Mouse (Mus musculus): Measurements from ENCODE around the gene Gstp1. TPM values are rescaled to one million over a fixed set of nuclear protein-coding genes. Genes with fewer than 3 reads are reported as not detected.
"Not testable (repeated sequence)": the region's sequence is repeated elsewhere in the genome, so short reads cannot be mapped to it uniquely, and the experiment has no call there.

Gstp1 gene
- polyA plus RNA-seq, 1 experiment from 2014 or later: 810 TPM

DNA sequence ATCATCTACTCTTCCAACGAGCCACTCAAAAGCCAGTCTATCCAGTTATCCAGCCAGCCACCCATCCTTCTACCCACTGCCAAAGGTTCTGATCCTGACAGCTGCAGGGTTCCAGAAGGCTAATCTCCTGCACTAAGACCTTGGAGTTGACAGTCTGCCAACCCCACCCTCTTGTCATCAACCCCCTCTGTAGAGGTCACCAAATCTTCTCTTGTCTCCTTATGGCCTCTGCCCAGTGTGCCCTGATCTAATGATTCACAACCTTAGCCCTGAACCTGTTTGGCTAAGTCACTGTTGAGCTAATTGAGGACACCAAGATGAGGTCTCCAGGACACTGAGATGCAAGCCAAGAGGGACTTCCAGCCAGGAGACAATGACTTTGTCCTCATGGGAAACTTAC, 41.8 kb upstream of the Gstp1 start:
- 66% methylated on average over 1 of the region's 1 CpGs for WGBS
- Histone ChIP-seq H3K4me3 (ENCODE audit: low read depth, low read length) (no peak overlapping the region), H3K27me3 (replicated peaks; ENCODE audit: control insufficient read depth, insufficient read depth, low read length) (no peaks in the 10 kb centered on the region), H3K9me3 (ENCODE audit: control insufficient read depth, low read length) (no peaks in the 10 kb centered on the region), H3K36me3 (ENCODE audit: control insufficient read depth, insufficient read depth, low read length) (no peaks in the 10 kb centered on the region), H3K4me1 (replicated peaks; ENCODE audit: control insufficient read depth, insufficient read depth, low read length) (no peaks in the 10 kb centered on the region), H3K4me2 (ENCODE audit: low read length) (no peak overlapping the region), H3K9ac (ENCODE audit: low read length) (no peak overlapping the region), H3K27ac (ENCODE audit: low read depth) (no peak overlapping the region)
- ATAC-seq (replicated peaks; ENCODE audit: low FRiP score, low TSS enrichment, low read depth) (no peak), DNase-seq (ENCODE audit: low spot score) (no peak)

DNA sequence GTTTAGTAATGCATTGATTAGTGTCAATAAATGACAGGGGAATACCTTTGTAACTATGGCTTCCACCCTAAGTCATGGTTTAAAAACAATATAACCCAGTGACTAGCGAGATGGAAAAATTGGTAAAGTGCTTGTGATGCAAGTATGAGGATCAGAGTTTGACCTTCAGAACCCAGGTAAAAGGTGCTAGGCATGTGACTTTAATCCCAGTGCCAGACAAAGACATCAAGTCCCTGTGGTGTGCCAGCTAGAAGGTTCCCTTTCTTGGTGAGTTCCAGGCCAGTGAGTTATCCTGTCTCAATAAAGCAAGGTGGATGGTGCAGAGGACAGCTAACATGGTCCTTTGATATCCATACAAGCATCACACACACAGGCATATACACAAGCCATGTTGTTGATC, 37.7 kb upstream of the Gstp1 start:
- no peak overlapping the region for H3K4me2 ChIP-seq (ENCODE audit: low read length)
- no peaks in the 10 kb centered on the region for H3K4me1 ChIP-seq (replicated peaks; ENCODE audit: control insufficient read depth, insufficient read depth, low read length)
- 91% methylated on average over 1 of the region's 1 CpGs for WGBS
- H3K27me3 ChIP-seq (replicated peaks; ENCODE audit: control insufficient read depth, insufficient read depth, low read length): no peaks in the 10 kb centered on the region
- H3K9me3 ChIP-seq (ENCODE audit: control insufficient read depth, low read length): no peaks in the 10 kb centered on the region
- DNase-seq (ENCODE audit: low spot score) (no peak), ATAC-seq (replicated peaks; ENCODE audit: low FRiP score, low TSS enrichment, low read depth) (no peak)
- no peak overlapping the region for H3K4me3 ChIP-seq (ENCODE audit: low read depth, low read length)
- H3K27ac ChIP-seq (ENCODE audit: low read depth): no peak overlapping the region
- H3K36me3 ChIP-seq (ENCODE audit: control insufficient read depth, insufficient read depth, low read length): no peaks in the 10 kb centered on the region
- no peak overlapping the region for H3K9ac ChIP-seq (ENCODE audit: low read length)

DNA sequence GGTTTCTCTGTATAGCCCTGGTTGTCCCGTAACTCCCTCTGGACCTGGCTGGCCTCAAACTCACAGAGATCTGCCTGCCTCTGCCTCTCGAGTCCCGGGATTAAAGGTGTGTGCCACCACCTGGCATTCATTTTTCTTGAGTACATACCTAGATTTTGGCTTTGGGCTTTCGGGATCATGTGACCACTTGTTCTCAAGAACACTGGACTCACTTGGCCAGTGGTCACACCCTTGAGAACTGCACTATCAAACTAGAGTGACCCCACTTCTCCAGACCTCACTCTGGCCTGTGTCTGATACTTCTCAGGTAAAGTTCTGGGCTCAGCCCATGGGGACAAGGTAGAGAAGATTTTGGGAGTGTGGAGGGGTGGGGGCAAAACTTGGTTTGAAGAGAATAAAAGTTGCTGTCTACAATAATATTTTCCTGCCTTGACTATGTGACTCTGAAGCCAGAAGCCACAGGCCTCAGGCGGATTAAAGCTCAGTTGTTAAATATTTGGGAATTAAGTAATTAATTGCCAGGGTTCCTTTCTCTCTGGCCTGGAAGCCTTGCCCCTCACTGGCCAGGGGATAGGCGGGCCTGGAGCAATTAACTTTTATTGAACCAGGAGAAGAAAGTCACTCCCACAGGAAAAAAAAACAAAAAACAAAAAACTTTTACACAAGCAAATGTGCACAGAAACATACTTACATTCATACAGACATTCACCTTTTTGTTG, 35.1 kb upstream of the Gstp1 start:
- Histone ChIP-seq H3K4me3 (ENCODE audit: low read depth, low read length) (no peak overlapping the region), H3K4me1 (replicated peaks; ENCODE audit: control insufficient read depth, insufficient read depth, low read length) (no peaks in the 10 kb centered on the region), H3K4me2 (ENCODE audit: low read length) (no peak overlapping the region), H3K9ac (ENCODE audit: low read length) (no peak overlapping the region), H3K27me3 (replicated peaks; ENCODE audit: control insufficient read depth, insufficient read depth, low read length) (no peaks in the 10 kb centered on the region), H3K27ac (ENCODE audit: low read depth) (no peak overlapping the region), H3K9me3 (ENCODE audit: control insufficient read depth, low read length) (no peaks in the 10 kb centered on the region), H3K36me3 (ENCODE audit: control insufficient read depth, insufficient read depth, low read length) (no peaks in the 10 kb centered on the region)
- no peak for DNase-seq (ENCODE audit: low spot score)
- ATAC-seq (replicated peaks; ENCODE audit: low FRiP score, low TSS enrichment, low read depth): no peak
- WGBS: 74% methylated on average over 6 of the region's 6 CpGs

DNA sequence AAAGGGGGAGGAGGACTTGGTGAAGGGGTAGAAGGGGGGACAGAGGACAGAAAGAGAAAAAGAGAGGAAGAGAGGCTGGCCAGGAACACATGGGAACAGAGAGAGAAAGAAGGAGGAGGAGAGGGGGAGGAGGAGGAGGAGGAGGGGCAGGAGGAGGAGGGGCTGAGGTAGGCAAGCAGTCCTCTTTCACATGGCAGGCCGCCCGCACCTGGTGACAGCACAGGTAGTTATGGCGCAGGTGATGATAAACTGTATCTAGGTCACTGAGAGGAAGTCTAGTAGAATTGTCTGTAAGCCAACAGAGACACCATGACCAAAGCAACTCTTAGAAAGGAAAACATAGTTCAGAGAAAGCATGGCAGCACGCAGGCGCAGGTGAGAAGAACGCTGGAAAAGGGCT, 33.6 kb upstream of the Gstp1 start:
- H3K27ac ChIP-seq (ENCODE audit: low read depth): no peak overlapping the region
- H3K36me3 ChIP-seq (ENCODE audit: control insufficient read depth, insufficient read depth, low read length): no peaks in the 10 kb centered on the region
- no peak overlapping the region for H3K9ac ChIP-seq (ENCODE audit: low read length)
- H3K4me2 ChIP-seq (ENCODE audit: low read length): no peak overlapping the region
- H3K4me3 ChIP-seq (ENCODE audit: low read depth, low read length): no peak overlapping the region
- no peaks in the 10 kb centered on the region for H3K4me1 ChIP-seq (replicated peaks; ENCODE audit: control insufficient read depth, insufficient read depth, low read length)
- DNase-seq (ENCODE audit: low spot score) (no peak), ATAC-seq (replicated peaks; ENCODE audit: low FRiP score, low TSS enrichment, low read depth) (no peak)
- 88% methylated on average over 6 of the region's 6 CpGs for WGBS
- no peaks in the 10 kb centered on the region for H3K9me3 ChIP-seq (ENCODE audit: control insufficient read depth, low read length)
- no peaks in the 10 kb centered on the region for H3K27me3 ChIP-seq (replicated peaks; ENCODE audit: control insufficient read depth, insufficient read depth, low read length)

DNA sequence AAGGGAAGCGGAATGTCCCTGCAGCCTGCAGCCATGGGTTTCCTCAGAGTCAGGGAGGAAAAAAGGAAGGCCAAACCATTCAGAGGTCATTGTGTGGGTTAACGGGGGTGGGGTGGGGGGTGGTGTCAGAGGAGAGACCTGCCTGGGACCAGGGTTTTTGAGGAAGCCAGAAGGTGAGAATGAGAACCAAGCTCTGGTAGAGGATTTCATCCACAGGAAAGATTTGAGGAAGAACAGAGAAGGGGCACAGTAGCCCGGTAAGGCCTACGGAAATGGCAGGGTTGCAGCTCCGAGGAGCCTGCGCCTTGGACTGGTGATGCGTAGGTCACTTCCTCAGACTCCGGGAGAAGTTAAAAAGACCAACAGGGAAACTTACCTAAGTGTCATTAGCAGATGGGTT, 33.0 kb upstream of the Gstp1 start:
- no peak overlapping the region for H3K4me2 ChIP-seq (ENCODE audit: low read length)
- no peaks in the 10 kb centered on the region for H3K27me3 ChIP-seq (replicated peaks; ENCODE audit: control insufficient read depth, insufficient read depth, low read length)
- H3K36me3 ChIP-seq (ENCODE audit: control insufficient read depth, insufficient read depth, low read length): no peaks in the 10 kb centered on the region
- H3K27ac ChIP-seq (ENCODE audit: low read depth): no peak overlapping the region
- H3K4me1 ChIP-seq (replicated peaks; ENCODE audit: control insufficient read depth, insufficient read depth, low read length): no peaks in the 10 kb centered on the region
- no peak overlapping the region for H3K9ac ChIP-seq (ENCODE audit: low read length)
- ATAC-seq (replicated peaks; ENCODE audit: low FRiP score, low TSS enrichment, low read depth) (no peak), DNase-seq (ENCODE audit: low spot score) (no peak)
- WGBS: 80% methylated on average over 8 of the region's 8 CpGs
- no peak overlapping the region for H3K4me3 ChIP-seq (ENCODE audit: low read depth, low read length)
- no peaks in the 10 kb centered on the region for H3K9me3 ChIP-seq (ENCODE audit: control insufficient read depth, low read length)

DNA sequence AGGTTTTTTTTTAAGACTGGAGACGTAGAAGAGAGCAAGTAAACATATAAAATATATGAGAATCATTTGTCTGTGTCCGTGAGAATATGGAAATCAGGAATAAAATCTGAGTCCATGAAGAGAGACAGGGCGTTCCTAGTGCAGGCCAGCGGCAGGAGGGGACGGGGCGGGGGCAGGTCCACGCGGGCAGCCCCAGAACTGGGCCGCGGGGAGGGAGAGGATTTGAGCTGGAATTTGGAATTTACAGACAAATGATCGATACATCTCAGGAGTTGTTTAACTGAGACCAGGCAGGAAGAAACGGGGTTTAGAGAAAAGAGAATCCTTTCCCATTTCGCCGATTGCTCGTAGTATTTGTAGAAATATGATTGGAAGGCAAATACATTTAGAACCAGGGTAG, 32.5 kb upstream of the Gstp1 start:
- no peak for ATAC-seq (replicated peaks; ENCODE audit: low FRiP score, low TSS enrichment, low read depth)
- Histone ChIP-seq H3K4me3 (ENCODE audit: low read depth, low read length) (no peak overlapping the region), H3K9me3 (ENCODE audit: control insufficient read depth, low read length) (no peaks in the 10 kb centered on the region), H3K36me3 (ENCODE audit: control insufficient read depth, insufficient read depth, low read length) (no peaks in the 10 kb centered on the region), H3K4me2 (ENCODE audit: low read length) (no peak overlapping the region), H3K27ac (ENCODE audit: low read depth) (no peak overlapping the region), H3K9ac (ENCODE audit: low read length) (no peak overlapping the region), H3K4me1 (replicated peaks; ENCODE audit: control insufficient read depth, insufficient read depth, low read length) (no peaks in the 10 kb centered on the region), H3K27me3 (replicated peaks; ENCODE audit: control insufficient read depth, insufficient read depth, low read length) (no peaks in the 10 kb centered on the region)
- DNase-seq (ENCODE audit: low spot score): no peak
- 60% methylated on average over 15 of the region's 15 CpGs for WGBS

DNA sequence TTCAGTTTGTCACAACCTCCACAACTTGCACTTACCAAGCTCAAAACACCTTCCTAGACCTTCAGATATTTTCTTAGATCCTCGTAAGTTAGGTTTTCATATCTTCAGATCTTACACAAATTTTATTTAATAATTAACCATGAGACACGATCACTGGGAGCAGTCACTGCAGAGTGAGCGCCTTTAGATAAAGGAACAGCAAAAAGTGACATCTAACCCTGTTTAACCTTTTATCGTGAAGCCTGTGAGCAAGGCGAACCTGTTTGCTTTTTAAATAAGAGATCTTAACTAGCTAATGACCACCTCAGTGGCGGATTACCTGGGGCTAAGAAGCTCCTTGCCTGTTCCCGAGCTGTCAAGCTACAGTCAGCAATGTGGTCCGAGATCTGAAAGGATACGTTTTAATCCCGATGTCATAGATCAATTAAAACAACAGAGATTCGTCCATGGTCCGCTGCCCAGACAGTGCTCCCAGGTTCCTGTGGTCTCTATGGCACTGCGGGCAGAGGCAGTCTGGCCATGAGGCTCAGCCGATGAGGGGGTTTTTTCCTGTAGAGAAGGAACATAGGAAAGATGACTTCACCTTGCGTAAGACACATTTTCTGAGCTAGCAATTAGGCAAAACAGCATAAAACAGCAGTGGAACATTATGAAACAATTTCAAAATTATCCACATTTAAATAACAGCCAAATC, 31.1 kb upstream of the Gstp1 start:
- no peaks in the 10 kb centered on the region for H3K9me3 ChIP-seq (ENCODE audit: control insufficient read depth, low read length)
- WGBS: 70% methylated on average over 15 of the region's 15 CpGs
- no peak for DNase-seq (ENCODE audit: low spot score)
- H3K4me1 ChIP-seq (replicated peaks; ENCODE audit: control insufficient read depth, insufficient read depth, low read length): no peaks in the 10 kb centered on the region
- H3K4me2 ChIP-seq (ENCODE audit: low read length): peak overlapping the region; percentile 12; the same call in 1 of the 2 replicates
- ATAC-seq (replicated peaks; ENCODE audit: low FRiP score, low TSS enrichment, low read depth): no peak
- H3K9ac ChIP-seq (ENCODE audit: low read length): no peak overlapping the region
- H3K27ac ChIP-seq (ENCODE audit: low read depth): no peak overlapping the region
- H3K4me3 ChIP-seq (ENCODE audit: low read depth, low read length): no peak overlapping the region
- H3K27me3 ChIP-seq (replicated peaks; ENCODE audit: control insufficient read depth, insufficient read depth, low read length): no peaks in the 10 kb centered on the region
- H3K36me3 ChIP-seq (ENCODE audit: control insufficient read depth, insufficient read depth, low read length): no peaks in the 10 kb centered on the region

DNA sequence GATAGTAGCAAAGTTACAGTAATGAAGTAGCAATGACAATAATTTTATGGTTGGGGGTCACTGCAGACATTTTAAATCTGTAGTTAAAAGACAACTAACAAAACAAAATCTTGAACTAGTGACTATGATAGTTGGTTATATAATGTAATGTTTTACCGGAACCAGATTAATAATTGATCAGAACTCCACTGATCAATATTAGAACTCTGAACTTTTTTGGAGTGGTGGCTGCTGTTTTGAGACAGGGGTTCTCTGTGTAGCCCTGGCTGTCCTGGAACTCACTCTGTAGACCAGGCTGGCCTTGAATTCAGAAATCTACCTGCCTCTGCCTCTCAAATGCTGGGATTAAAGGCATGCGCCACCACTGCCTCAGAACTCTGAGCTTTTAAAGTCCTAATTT, 30.5 kb upstream of the Gstp1 start:
- DNase-seq (ENCODE audit: low spot score); H3K4me2 ChIP-seq (ENCODE audit: low read length): not testable (repeated sequence)
- 89% methylated on average over 2 of the region's 2 CpGs for WGBS

DNA sequence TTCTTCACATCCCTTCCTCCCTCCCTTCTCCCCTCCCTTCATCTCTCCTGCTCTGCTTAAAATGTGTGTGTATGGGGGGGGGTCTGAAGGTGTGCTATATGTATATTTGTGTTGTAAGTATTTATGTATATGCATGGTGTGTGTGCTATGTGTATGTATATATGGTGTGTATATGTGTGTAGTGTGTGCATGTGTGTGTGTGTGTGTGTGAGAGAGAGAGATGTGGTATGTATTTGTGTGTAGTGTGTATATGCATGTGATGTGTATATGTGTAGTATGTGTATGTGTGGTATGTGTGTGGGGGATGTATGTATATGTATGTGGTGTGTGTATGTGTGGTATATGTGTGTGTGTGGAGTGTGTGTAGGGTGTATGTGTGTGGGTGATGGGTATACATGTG, 29.1 kb upstream of the Gstp1 start:
- Histone ChIP-seq H3K36me3 (ENCODE audit: control insufficient read depth, insufficient read depth, low read length) (no peaks in the 10 kb centered on the region), H3K4me2 (ENCODE audit: low read length) (no peak overlapping the region), H3K9ac (ENCODE audit: low read length) (no peak overlapping the region), H3K9me3 (ENCODE audit: control insufficient read depth, low read length) (no peaks in the 10 kb centered on the region), H3K27ac (ENCODE audit: low read depth) (no peak overlapping the region), H3K27me3 (replicated peaks; ENCODE audit: control insufficient read depth, insufficient read depth, low read length) (no peaks in the 10 kb centered on the region), H3K4me1 (replicated peaks; ENCODE audit: control insufficient read depth, insufficient read depth, low read length) (no peaks in the 10 kb centered on the region), H3K4me3 (ENCODE audit: low read depth, low read length) (no peak overlapping the region)
- ATAC-seq (replicated peaks; ENCODE audit: low FRiP score, low TSS enrichment, low read depth) (no peak), DNase-seq (ENCODE audit: low spot score) (no peak)

More for the DNA sequence above, 30.5 kb upstream of the Gstp1 start:
- not testable (repeated sequence) for H3K4me3 ChIP-seq (ENCODE audit: low read depth, low read length); H3K4me1 ChIP-seq (replicated peaks; ENCODE audit: control insufficient read depth, insufficient read depth, low read length); H3K9me3 ChIP-seq (ENCODE audit: control insufficient read depth, low read length); ATAC-seq (replicated peaks; ENCODE audit: low FRiP score, low TSS enrichment, low read depth); H3K36me3 ChIP-seq (ENCODE audit: control insufficient read depth, insufficient read depth, low read length); H3K9ac ChIP-seq (ENCODE audit: low read length); H3K27me3 ChIP-seq (replicated peaks; ENCODE audit: control insufficient read depth, insufficient read depth, low read length); H3K27ac ChIP-seq (ENCODE audit: low read depth)
